Mouse (Mus musculus): ENCODE measurements around the gene Spon2.

The Spon2 gene

GRCm38 (mm10) chr5:33214723-33215122 is 3.5 kb downstream of the Spon2 start:
- DNase-seq = no peak

GRCm38 (mm10) chr5:33211254-33211653 is 7.0 kb downstream of the Spon2 start:
- DNase-seq = no peak

DNA sequence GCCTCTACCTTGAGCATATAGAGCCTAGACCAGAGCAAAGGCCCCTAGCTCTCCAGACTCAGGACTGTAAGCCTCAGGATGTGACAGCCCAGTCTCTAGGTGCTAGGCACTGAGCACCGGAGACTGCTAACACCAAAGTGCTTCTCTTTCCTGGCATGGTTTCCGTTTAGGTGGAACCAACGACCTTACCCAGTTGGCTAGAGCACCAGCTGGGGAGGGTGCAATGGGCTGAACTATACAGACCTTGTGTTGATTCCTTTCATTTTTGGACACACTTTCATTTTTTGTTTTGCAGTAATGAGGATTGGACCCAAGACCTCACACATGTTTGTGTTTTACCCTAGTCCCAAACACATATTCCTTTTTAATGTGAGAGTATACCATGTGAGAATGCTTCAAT is 7.7 kb downstream of the Spon2 start:
- DNase-seq = no peak

GRCm38 (mm10) chr5:33208533-33209245 is 9.6 kb downstream of the Spon2 start:
- DNase-seq = peak; percentile 80

DNA sequence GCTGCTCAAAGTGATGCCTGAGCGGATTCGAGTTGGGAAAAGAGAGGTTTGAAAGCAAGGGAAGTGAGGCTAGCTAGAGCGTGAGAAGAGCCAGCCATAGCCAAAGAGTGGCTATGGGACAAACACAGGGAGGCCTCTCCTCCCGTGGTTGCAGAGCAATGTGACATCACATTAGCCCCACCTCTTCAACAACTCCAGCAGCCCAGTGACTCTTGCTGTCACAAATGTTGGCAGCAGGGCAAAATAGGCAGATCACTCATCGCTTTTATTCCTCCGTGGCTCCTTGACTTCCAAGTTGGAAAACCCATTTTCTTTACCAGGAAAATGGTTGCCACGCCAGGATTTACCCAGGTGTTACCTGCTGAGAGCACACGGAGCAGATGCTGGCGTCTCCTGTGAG is 11.1 kb downstream of the Spon2 start:
- no peak for DNase-seq

DNA sequence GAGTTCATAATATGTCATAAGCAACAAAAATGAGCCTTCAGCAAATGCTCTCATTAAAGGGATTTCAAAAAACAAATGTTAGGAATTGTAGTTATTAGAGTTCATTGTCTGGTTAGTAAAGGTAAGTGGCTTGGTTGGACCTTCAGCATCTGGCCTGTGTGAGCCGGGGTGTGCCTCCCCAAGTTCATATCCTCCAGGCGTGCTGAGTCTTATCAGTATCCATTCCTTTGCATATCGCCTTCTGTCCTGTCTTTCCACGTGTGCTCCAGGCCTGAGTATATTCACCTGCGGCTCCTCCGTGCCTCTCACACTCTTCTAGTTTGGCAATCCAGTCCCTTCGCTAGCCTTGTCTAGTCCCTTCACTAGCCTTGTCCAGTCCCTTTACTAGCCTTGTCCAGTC is 11.9 kb downstream of the Spon2 start:
- DNase-seq = no peak

DNA sequence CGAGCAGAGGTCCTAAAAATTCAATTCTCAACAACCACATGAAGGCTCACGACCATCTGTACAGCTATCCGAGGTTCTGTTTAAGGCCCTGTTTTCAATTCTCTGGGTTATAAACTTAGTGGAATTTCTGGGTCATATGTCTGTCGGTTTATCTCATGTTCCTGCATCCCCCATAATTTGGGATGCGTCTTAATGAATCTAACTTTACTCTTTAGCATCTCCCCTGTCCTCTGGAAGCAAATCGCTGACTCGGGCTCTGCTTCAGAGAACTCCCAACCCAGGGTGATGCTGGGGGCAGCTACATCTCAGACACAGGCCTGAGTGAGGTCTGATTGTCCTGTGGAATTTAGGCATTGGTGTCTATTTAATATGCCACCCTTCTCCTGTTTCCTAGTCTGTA is 14.0 kb downstream of the Spon2 start:
- DNase-seq = no peak

DNA sequence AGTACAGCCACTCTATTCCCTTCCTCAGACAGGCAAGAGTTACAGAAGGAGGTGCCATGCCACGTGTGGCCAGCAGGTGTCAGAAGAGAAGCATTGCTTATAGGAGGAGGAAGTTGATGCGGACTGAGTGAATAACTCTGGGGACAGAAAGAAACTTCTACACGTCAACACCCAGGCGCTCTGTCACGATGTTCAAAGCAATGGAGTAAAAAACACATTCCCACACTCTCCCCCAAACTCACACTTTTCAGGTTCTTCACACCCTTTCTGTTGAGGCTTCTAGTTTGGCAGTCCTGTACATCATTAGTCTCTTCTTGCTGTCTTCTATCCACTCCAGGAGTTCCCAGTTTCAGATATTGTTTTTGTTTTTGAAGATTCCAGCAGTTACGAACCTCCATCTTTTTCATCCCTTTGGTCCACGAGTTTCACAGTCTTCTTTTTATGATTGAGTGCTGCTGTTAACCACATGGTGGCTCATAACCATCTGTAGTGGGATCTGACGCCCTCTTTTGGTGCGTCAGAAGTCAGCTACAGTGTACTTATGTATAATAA is 14.5 kb downstream of the Spon2 start:
- peak; percentile 89 for DNase-seq

GRCm38 (mm10) chr5:33203171-33203565 is 15.1 kb downstream of the Spon2 start:
- DNase-seq = no peak

- DNase-seq = no peak
These were observed 15.6 kb downstream of the Spon2 start for GRCm38 (mm10) chr5:33202516-33203170.

DNA sequence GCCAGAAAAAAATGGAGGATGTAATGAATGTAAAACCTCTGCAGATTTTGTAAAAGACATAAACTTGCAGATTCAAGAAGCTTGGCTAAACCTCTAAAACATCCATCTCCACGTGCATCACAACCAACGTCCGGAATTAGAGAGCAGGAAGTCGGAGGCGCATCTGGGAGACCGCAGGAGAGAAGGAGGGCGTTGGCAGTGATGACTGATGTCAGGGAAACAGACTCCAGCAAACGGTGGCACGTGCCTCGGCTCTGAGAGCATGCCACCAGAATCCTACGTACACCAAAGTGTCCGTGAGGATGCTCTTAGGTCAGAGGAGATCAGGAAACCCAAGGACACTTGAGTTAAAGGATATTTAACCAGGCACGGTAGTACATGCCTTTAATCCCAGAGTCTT is 16.6 kb downstream of the Spon2 start:
- DNase-seq = no peak

GRCm38 (mm10) chr5:33200071-33200470 is 18.2 kb downstream of the Spon2 start:
- DNase-seq = no peak

DNA sequence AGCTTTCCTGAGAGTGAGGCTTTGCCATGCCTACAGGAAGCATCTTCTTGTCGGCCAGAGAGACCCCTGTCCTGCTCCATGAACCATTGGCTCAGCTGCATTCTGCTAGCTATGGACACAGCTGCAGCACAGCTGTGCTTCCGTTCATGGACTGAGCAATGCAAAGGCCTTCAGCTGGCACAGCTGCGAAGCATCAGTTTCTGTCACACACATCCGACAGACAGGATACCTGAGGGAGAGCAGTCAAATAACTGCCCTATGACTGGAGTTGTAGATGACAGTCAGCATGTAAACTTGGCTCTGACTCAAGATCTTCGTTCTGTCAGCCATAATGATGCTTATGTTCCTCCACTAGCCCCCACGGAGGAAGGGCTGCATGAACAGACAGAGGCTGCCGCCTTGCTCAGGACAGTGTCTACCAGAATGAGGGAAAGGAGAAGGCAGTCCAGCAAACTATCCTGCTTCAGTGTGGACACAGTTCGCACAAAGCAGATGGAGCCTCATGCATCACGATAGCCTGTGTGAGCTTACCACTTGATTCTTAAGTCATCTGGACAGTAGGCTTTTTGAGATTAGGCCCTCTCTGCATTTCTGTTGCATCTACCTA is 22.9 kb downstream of the Spon2 start:
- DNase-seq = no peak

DNA sequence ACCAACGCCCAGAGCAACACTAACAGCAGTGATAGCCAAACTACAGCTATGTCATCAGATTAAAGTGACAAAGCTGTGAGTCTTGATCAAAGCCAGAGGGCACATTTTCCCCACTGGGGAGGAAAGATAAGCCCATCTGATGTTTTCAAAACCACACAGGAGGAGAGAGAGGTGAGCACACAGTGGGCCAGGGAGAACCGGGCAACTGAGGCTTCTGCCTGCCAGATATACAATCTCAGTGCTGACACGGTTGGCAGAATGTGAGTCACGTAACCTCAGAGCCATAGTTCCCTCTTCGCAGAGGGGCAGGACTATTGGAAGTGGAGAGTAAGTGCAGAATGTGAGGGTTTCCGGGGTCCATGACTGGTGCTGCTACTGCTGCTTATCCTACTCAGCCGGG is 24.7 kb downstream of the Spon2 start:
- DNase-seq = no peak

All from retina, postnatal 1 day (tissue).